Mouse (Mus musculus) heart, embryonic 14.5 days (tissue): ENCODE data around the gene Rcl1. TPM values are rescaled to one million over a fixed set of nuclear protein-coding genes. Genes with fewer than 3 reads are reported as not detected.

Source experiments
- ATAC-seq: fragments of 200-750 bp; cut with Nextera tagmentation; 2 replicates; pipeline ENCODE4 v1.8.0; 2017; ENCODE audit warnings: low read depth, moderate TSS enrichment; ENCODE audit not compliant: insufficient number of reproducible peaks, insufficient read depth, low FRiP score
- H3K27ac ChIP-seq, 2 experiments: fragments of 200-500 bp in 1 of 2; fragments of 300-500 bp in 1 of 2; sonication (generic) in 1 of 2; replicated peaks in 1 of 2; 2 replicates each; pipeline ENCODE4 v1.5.1; 2012 to 2014; ENCODE audit warnings: low read depth in 2 of 2, low read length in 2 of 2, control low read depth in 1 of 2, mild to moderate bottlenecking in 1 of 2, mixed read lengths in 1 of 2; ENCODE audit not compliant: control insufficient read depth in 1 of 2, insufficient read depth in 1 of 2
- H3K27me3 ChIP-seq: fragments of 300-500 bp; sonication (generic); 2 replicates; pipeline ENCODE4 v1.6.1; 2014; ENCODE audit warnings: mild to moderate bottlenecking, low read length, control low read depth; ENCODE audit not compliant: control insufficient read depth, insufficient read depth
- H3K36me3 ChIP-seq: fragments of 300-500 bp; sonication (generic); 2 replicates; pipeline ENCODE4 v1.6.1; 2014; ENCODE audit warnings: mild to moderate bottlenecking, control low read depth, low read length, mixed read lengths; ENCODE audit not compliant: control insufficient read depth, insufficient read depth
- H3K4me1 ChIP-seq, 2 experiments: fragments of 200-500 bp in 1 of 2; fragments of 300-500 bp in 1 of 2; sonication (generic) in 1 of 2; 2 replicates each; pipeline ENCODE4 v1.6.1; 2012 to 2014; ENCODE audit warnings: low read length in 2 of 2, control low read depth in 1 of 2, mixed read lengths in 1 of 2; ENCODE audit not compliant: control insufficient read depth in 2 of 2, insufficient read depth in 2 of 2
- H3K4me2 ChIP-seq: fragments of 300-500 bp; sonication (generic); 2 replicates; pipeline ENCODE4 v1.6.1; 2014; ENCODE audit warnings: mild to moderate bottlenecking, low read length
- H3K4me3 ChIP-seq, 2 experiments: fragments of 200-500 bp in 1 of 2; fragments of 300-500 bp in 1 of 2; sonication (generic) in 1 of 2; 2 replicates each; pipeline ENCODE4 v1.5.1; 2012 to 2014; ENCODE audit warnings: low read length in 2 of 2, mild to moderate bottlenecking in 2 of 2, control low read depth in 1 of 2, low read depth in 1 of 2, moderate library complexity in 1 of 2; ENCODE audit not compliant: control insufficient read depth in 1 of 2, insufficient read depth in 1 of 2
- H3K9ac ChIP-seq: fragments of 300-500 bp; sonication (generic); 2 replicates; pipeline ENCODE4 v1.6.1; 2014; ENCODE audit warnings: mild to moderate bottlenecking, low read length
- H3K9me3 ChIP-seq: fragments of 300-500 bp; sonication (generic); 2 replicates; pipeline ENCODE4 v1.6.1; 2016; ENCODE audit warnings: low read length, control low read depth; ENCODE audit not compliant: control insufficient read depth
- WGBS: fragments of 180-500 bp; shearing (Covaris S2); extraction: QIAGEN DNeasy Blood & Tissue Kit; methylation state at CpG from one replicate; pipeline ENCODE4 v1.1.7; 2014; 5-methylcytosine and 5-hydroxymethylcytosine counted together
- polyA plus RNA-seq: library from polyadenylated mRNA; unstranded; fragments of >200 nt; fragmentation: Nextera tagmentation; extraction: Ambion mirVana; gene quantifications from 2 replicates; pipeline ENCODE4 v1.2.1, GENCODE M21; 2014

Rcl1 gene
- polyA plus RNA-seq, 1 experiment from 2014 or later: 18.7 TPM

- WGBS: 74% methylated on average over 5 of the region's 5 CpGs
- Histone ChIP-seq H3K4me1 (peaks cover 5 to 8% of the 10 kb centered on the region in 2 experiments), H3K4me3 (no peak overlapping the region), H3K27me3 (no peaks in the 10 kb centered on the region), H3K9me3 (no peaks in the 10 kb centered on the region), H3K9ac (no peak overlapping the region), H3K4me2 (no peak overlapping the region), H3K27ac (no peak overlapping the region), H3K36me3 (no peaks in the 10 kb centered on the region)
- no peak for ATAC-seq
These were observed 2.1 kb upstream of the Rcl1 start for GRCm38 (mm10) chr19:29099106-29099505.

GRCm38 (mm10) chr19:29099596-29099995, 1.6 kb upstream of the Rcl1 start:
- Histone ChIP-seq H3K4me2 (no peak overlapping the region), H3K27ac (no peak overlapping the region), H3K27me3 (no peaks in the 10 kb centered on the region), H3K4me1 (peaks cover 5 to 8% of the 10 kb centered on the region in 2 experiments), H3K4me3 (no peak overlapping the region), H3K36me3 (no peaks in the 10 kb centered on the region), H3K9me3 (no peaks in the 10 kb centered on the region), H3K9ac (no peak overlapping the region)
- ATAC-seq: no peak
- 84% methylated on average over 4 of the region's 4 CpGs for whole genome bisulfite sequencing

- Histone ChIP-seq H3K27ac (peak overlapping the region; percentile 38 to 59; a peak in 3 of 4 replicates), H3K4me3 (peak overlapping the region; percentile 91 to 98; a peak in 3 of 4 replicates), H3K4me1 (peaks cover 5 to 8% of the 10 kb centered on the region in 2 experiments), H3K36me3 (no peaks in the 10 kb centered on the region), H3K27me3 (no peaks in the 10 kb centered on the region), H3K9me3 (no peaks in the 10 kb centered on the region), H3K9ac (peak overlapping the region; percentile 76), H3K4me2 (peak overlapping the region; percentile 73)
- ATAC-seq: no peak
- WGBS: 25% methylated on average over 8 of the region's 8 CpGs
These were observed 914 bp upstream of the Rcl1 start for GRCm38 (mm10) chr19:29100261-29100660.

- H3K27ac ChIP-seq: peak overlapping the region in 1 of 2 experiments; percentile 44; a peak in 2 of 4 replicates
- WGBS: 1% methylated on average over 26 of the region's 27 CpGs
- peak; percentile 13 for ATAC-seq
These were observed 416 bp downstream of the Rcl1 start for GRCm38 (mm10) chr19:29101591-29101990.

GRCm38 (mm10) chr19:29102098-29102497, 923 bp downstream of the Rcl1 start:
- peak overlapping the region; percentile 81 for H3K9ac ChIP-seq
- no peaks in the 10 kb centered on the region for H3K27me3 ChIP-seq
- 0 out of 2 replicates have a peak, but pooled peaks cover 4% of the 10 kb centered on the region for H3K36me3 ChIP-seq
- H3K27ac ChIP-seq: no peak overlapping the region
- H3K4me1 ChIP-seq: peaks cover 5 to 8% of the 10 kb centered on the region in 2 experiments
- ATAC-seq: no peak
- H3K4me2 ChIP-seq: peak overlapping the region; percentile 73
- 13% methylated on average over 13 of the region's 13 CpGs for WGBS
- H3K4me3 ChIP-seq: peak overlapping the region; percentile 91 to 98
- H3K9me3 ChIP-seq: no peaks in the 10 kb centered on the region

More at GRCm38 (mm10) chr19:29101591-29101990, 416 bp downstream of the Rcl1 start:
- Histone ChIP-seq H3K27me3 (no peaks in the 10 kb centered on the region), H3K9me3 (no peaks in the 10 kb centered on the region), H3K9ac (peak overlapping the region; percentile 81), H3K4me1 (peaks cover 5 to 8% of the 10 kb centered on the region in 2 experiments), H3K4me2 (peak overlapping the region; percentile 73), H3K36me3 (0 out of 2 replicates have a peak, but pooled peaks cover 4% of the 10 kb centered on the region), H3K4me3 (peak overlapping the region; percentile 91 to 98)

GRCm38 (mm10) chr19:29105816-29106215, 4.6 kb downstream of the Rcl1 start:
- ATAC-seq: no peak
- H3K9ac ChIP-seq: no peak overlapping the region
- H3K4me2 ChIP-seq: no peak overlapping the region
- no peak overlapping the region for H3K27ac ChIP-seq
- H3K9me3 ChIP-seq: no peaks in the 10 kb centered on the region
- H3K36me3 ChIP-seq: 0 out of 2 replicates have a peak, but pooled peaks cover 4% of the 10 kb centered on the region
- H3K27me3 ChIP-seq: no peaks in the 10 kb centered on the region
- 90% methylated on average over 4 of the region's 4 CpGs for WGBS
- no peak overlapping the region for H3K4me3 ChIP-seq
- H3K4me1 ChIP-seq: peaks cover 3% of the 10 kb centered on the region in 2 experiments; a peak in 2 of 4 replicates

GRCm38 (mm10) chr19:29106261-29106660, 5.1 kb downstream of the Rcl1 start:
- no peak overlapping the region for H3K4me2 ChIP-seq
- 0 out of 2 replicates have a peak, but pooled peaks cover 4% of the 10 kb centered on the region for H3K36me3 ChIP-seq
- H3K27ac ChIP-seq: no peak overlapping the region
- no peak for ATAC-seq
- peaks cover 3% of the 10 kb centered on the region in 2 experiments; a peak in 2 of 4 replicates for H3K4me1 ChIP-seq
- H3K9me3 ChIP-seq: no peaks in the 10 kb centered on the region
- no peaks in the 10 kb centered on the region for H3K27me3 ChIP-seq
- no peak overlapping the region for H3K9ac ChIP-seq
- 87% methylated on average over 5 of the region's 5 CpGs for WGBS
- H3K4me3 ChIP-seq: no peak overlapping the region

GRCm38 (mm10) chr19:29112662-29113061, 11.5 kb downstream of the Rcl1 start:
- WGBS: 77% methylated on average over 8 of the region's 8 CpGs
- H3K27ac ChIP-seq: no peak overlapping the region
- no peak overlapping the region for H3K4me3 ChIP-seq
- no peak overlapping the region for H3K9ac ChIP-seq
- 0 out of 2 replicates have a peak, but pooled peaks cover 2% of the 10 kb centered on the region for H3K9me3 ChIP-seq
- no peaks in the 10 kb centered on the region for H3K4me1 ChIP-seq
- H3K27me3 ChIP-seq: no peaks in the 10 kb centered on the region
- H3K4me2 ChIP-seq: no peak overlapping the region
- H3K36me3 ChIP-seq: peaks cover under 1% of the 10 kb centered on the region
- ATAC-seq: no peak
